Mouse (Mus musculus): ENCODE data around the gene Spink4. TPM values are rescaled to one million over a fixed set of nuclear protein-coding genes. Genes with fewer than 3 reads are reported as not detected.

Spink4 gene
- polyA plus RNA-seq, 1 experiment from 2014 or later = not detected

Other genes starting within 250 kb of the Spink4 start
- 47.4 and 52.4 TPM in 2 replicates for gene Aptx, start 216.9 kb upstream of the Spink4 start, polyA plus RNA-seq (2014; fragmentation: Nextera tagmentation; extraction: Ambion mirVana)
- gene Dnaja1, start 197.9 kb upstream of the Spink4 start, polyA plus RNA-seq (2014; fragmentation: Nextera tagmentation; extraction: Ambion mirVana) = 653 and 702 TPM in 2 replicates
- gene Smu1, start 162.1 kb upstream of the Spink4 start, polyA plus RNA-seq (2014; fragmentation: Nextera tagmentation; extraction: Ambion mirVana) = 117 and 125 TPM in 2 replicates
- gene B4galt1, start 66.0 kb upstream of the Spink4 start, polyA plus RNA-seq (2014; fragmentation: Nextera tagmentation; extraction: Ambion mirVana) = 5.2 and 9.9 TPM in 2 replicates
- 195 and 239 TPM in 2 replicates for gene Bag1, start 28.2 kb downstream of the Spink4 start, polyA plus RNA-seq (2014; fragmentation: Nextera tagmentation; extraction: Ambion mirVana)
- 145 and 154 TPM in 2 replicates for gene Chmp5, start 28.4 kb downstream of the Spink4 start, polyA plus RNA-seq (2014; fragmentation: Nextera tagmentation; extraction: Ambion mirVana)
- 122 and 126 TPM in 2 replicates for gene Nfx1, start 50.9 kb downstream of the Spink4 start, polyA plus RNA-seq (2014; fragmentation: Nextera tagmentation; extraction: Ambion mirVana)
- gene Aqp7, start 128.1 kb downstream of the Spink4 start, polyA plus RNA-seq (2014; fragmentation: Nextera tagmentation; extraction: Ambion mirVana) = not detected in 2 replicates
- 0.19 TPM in 1 of 2 replicates, not detected in the other for gene Aqp3, start 178.1 kb downstream of the Spink4 start, polyA plus RNA-seq (2014; fragmentation: Nextera tagmentation; extraction: Ambion mirVana)
- gene Nol6, start 204.4 kb downstream of the Spink4 start, polyA plus RNA-seq (2014; fragmentation: Nextera tagmentation; extraction: Ambion mirVana) = 34.8 and 36.1 TPM in 2 replicates
- 57.5 and 70.7 TPM in 2 replicates for gene Ube2r2, start 215.7 kb downstream of the Spink4 start, polyA plus RNA-seq (2014; fragmentation: Nextera tagmentation; extraction: Ambion mirVana)

All from neural tube, embryonic 14.5 days (tissue).